Mouse (Mus musculus) limb, embryonic 14.5 days (tissue): ENCODE data around the gene Wfdc15b. TPM values are rescaled to one million over a fixed set of nuclear protein-coding genes. Genes with fewer than 3 reads are reported as not detected.
"Not testable (repeated sequence)": the region's sequence is repeated elsewhere in the genome, so short reads cannot be mapped to it uniquely, and the experiment has no call there.

ENCODE experiments used
- ATAC-seq: fragments of 200-750 bp; cut with Nextera tagmentation; 2 replicates; pipeline ENCODE4 v1.8.0; 2017; ENCODE audit warnings: low read depth, moderate number of reproducible peaks, moderate TSS enrichment; ENCODE audit not compliant: low FRiP score
- DNase-seq: peaks from one replicate; pipeline ENCODE4 v3.0.0-alpha.2; 2015; ENCODE audit warnings: low spot score
- H3K27ac ChIP-seq: fragments of 300-500 bp; sonication (generic); replicated peaks from 2 replicates; pipeline ENCODE4 v1.5.1; 2014; ENCODE audit warnings: low read depth, mild to moderate bottlenecking, low read length, moderate library complexity, mixed read lengths
- H3K27me3 ChIP-seq: fragments of 300-500 bp; sonication (generic); 2 replicates; pipeline ENCODE4 v1.6.1; 2014; ENCODE audit warnings: low read length, mixed read lengths; ENCODE audit not compliant: control insufficient read depth, insufficient read depth
- H3K36me3 ChIP-seq: fragments of 300-500 bp; sonication (generic); 2 replicates; pipeline ENCODE4 v1.6.1; 2014; ENCODE audit warnings: mild to moderate bottlenecking, low read length, moderate library complexity, mixed read lengths; ENCODE audit not compliant: control insufficient read depth, insufficient read depth
- H3K4me1 ChIP-seq: fragments of 300-500 bp; sonication (generic); 2 replicates; pipeline ENCODE4 v1.6.1; 2014; ENCODE audit warnings: antibody characterized with exemption, low read length, mixed read lengths; ENCODE audit not compliant: control insufficient read depth, insufficient read depth
- H3K4me2 ChIP-seq: fragments of 300-500 bp; sonication (generic); replicated peaks from 2 replicates; pipeline ENCODE4 v1.6.1; 2014; ENCODE audit warnings: low read depth, mild to moderate bottlenecking, low read length, moderate library complexity; ENCODE audit not compliant: severe bottlenecking
- H3K4me3 ChIP-seq: fragments of 300-500 bp; sonication (generic); replicated peaks from 2 replicates; pipeline ENCODE4 v1.5.1; 2014; ENCODE audit warnings: low read length
- H3K9ac ChIP-seq: fragments of 300-500 bp; sonication (generic); 2 replicates; pipeline ENCODE4 v1.6.1; 2014; ENCODE audit warnings: mild to moderate bottlenecking, low read depth, low read length, moderate library complexity; ENCODE audit not compliant: severe bottlenecking
- H3K9me3 ChIP-seq: fragments of 300-500 bp; sonication (generic); 2 replicates; pipeline ENCODE4 v1.6.1; 2016; ENCODE audit warnings: low read length; ENCODE audit not compliant: control insufficient read depth
- POLR2A ChIP-seq: fragments of 200-500 bp; IDR thresholded peaks from 2 replicates; pipeline ENCODE4 v1.8.0; 2012; ENCODE audit warnings: inconsistent platforms, mild to moderate bottlenecking, moderate library complexity, borderline replicate concordance; ENCODE audit not compliant: insufficient read depth, insufficient read length; ENCODE audit errors: extremely low read depth
- WGBS: fragments of 180-500 bp; shearing (Covaris S2); extraction: QIAGEN DNeasy Blood & Tissue Kit; methylation state at CpG from one replicate; pipeline ENCODE4 v1.1.7; 2014; 5-methylcytosine and 5-hydroxymethylcytosine counted together
- polyA plus RNA-seq, 2 experiments: library from polyadenylated mRNA; depleted of rRNA in 1 of 2; stranded (reverse) in 1 of 2; unstranded in 1 of 2; fragments of >200 nt; fragmentation: Nextera tagmentation in 1 of 2; extraction: Ambion mirVana in 1 of 2; gene quantifications; 2 replicates each; pipeline versions ENCODE4 v1.2.1 to v1.2.3; 2012 to 2014

The Wfdc15b gene
- polyA plus RNA-seq, 2 experiments: not detected

GRCm38 (mm10) chr2:164212711-164213110 lies 8.7 kb downstream of the Wfdc15b start:
- H3K36me3 ChIP-seq: no peaks in the 10 kb centered on the region
- no peak overlapping the region for H3K4me3 ChIP-seq
- no peaks in the 10 kb centered on the region for H3K27me3 ChIP-seq
- ATAC-seq: no peak
- WGBS: 89% methylated on average over 5 of the region's 5 CpGs
- H3K9me3 ChIP-seq: no peaks in the 10 kb centered on the region
- DNase-seq: no peak
- TF ChIP-seq POLR2A: no peak
- H3K27ac ChIP-seq: no peak overlapping the region
- H3K9ac ChIP-seq: no peak overlapping the region
- H3K4me1 ChIP-seq: no peaks in the 10 kb centered on the region
- no peak overlapping the region for H3K4me2 ChIP-seq

- no peak for TF ChIP-seq POLR2A
- Histone ChIP-seq H3K4me3 (no peak overlapping the region), H3K4me1 (no peaks in the 10 kb centered on the region), H3K27ac (no peak overlapping the region), H3K9ac (no peak overlapping the region), H3K27me3 (no peaks in the 10 kb centered on the region), H3K9me3 (no peaks in the 10 kb centered on the region), H3K36me3 (no peaks in the 10 kb centered on the region), H3K4me2 (no peak overlapping the region)
- DNase-seq (no peak), ATAC-seq (no peak)
- WGBS: 92% methylated on average over 4 of the region's 4 CpGs
Measured at GRCm38 (mm10) chr2:164210892-164211291, 10.6 kb downstream of the Wfdc15b start.

DNA sequence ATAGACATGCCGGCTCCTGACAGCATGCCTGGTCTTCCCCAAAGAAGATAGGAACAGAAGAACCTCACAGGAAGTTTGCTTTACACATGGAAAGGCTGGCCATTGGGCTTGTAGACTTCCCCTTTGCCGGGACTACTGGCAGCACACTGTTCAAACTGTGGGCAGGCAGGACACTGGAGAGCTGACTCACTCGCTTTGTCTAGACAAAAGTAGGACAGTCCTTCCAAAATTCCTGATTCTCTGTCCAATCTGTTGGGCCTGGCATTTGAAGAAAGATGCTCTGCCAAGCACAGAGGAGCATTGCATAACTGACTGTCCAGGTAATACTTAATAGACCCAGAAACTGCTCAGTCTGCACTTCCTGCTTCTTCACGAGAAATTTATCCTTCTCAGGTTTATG lies 14.8 kb downstream of the Wfdc15b start:
- Histone ChIP-seq H3K9me3 (no peaks in the 10 kb centered on the region), H3K4me3 (no peak overlapping the region), H3K27me3 (no peaks in the 10 kb centered on the region), H3K4me1 (no peaks in the 10 kb centered on the region), H3K36me3 (no peaks in the 10 kb centered on the region), H3K9ac (no peak overlapping the region), H3K27ac (no peak overlapping the region), H3K4me2 (no peak overlapping the region)
- no peak for TF ChIP-seq POLR2A
- DNase-seq: no peak
- ATAC-seq: no peak
- 79% methylated on average over 4 of the region's 4 CpGs for WGBS

- H3K4me2 ChIP-seq, H3K36me3 ChIP-seq, DNase-seq, H3K4me3 ChIP-seq, H3K4me1 ChIP-seq, ATAC-seq, H3K27ac ChIP-seq, H3K27me3 ChIP-seq, H3K9ac ChIP-seq, H3K9me3 ChIP-seq: not testable (repeated sequence)
- WGBS: 90% methylated on average over 10 of the region's 10 CpGs
Measured at GRCm38 (mm10) chr2:164206011-164206410, 15.4 kb downstream of the Wfdc15b start.

GRCm38 (mm10) chr2:164199626-164200327 lies 21.7 kb downstream of the Wfdc15b start, which contains the start of gene Wfdc15a:
Gene Wfdc15a, minus strand, starts transcription at chr2:164200130.
- no peaks in the 10 kb centered on the region for H3K4me1 ChIP-seq
- H3K36me3 ChIP-seq: no peaks in the 10 kb centered on the region
- no peak for TF ChIP-seq POLR2A
- no peaks in the 10 kb centered on the region for H3K27me3 ChIP-seq
- DNase-seq (no peak), ATAC-seq (no peak)
- no peaks in the 10 kb centered on the region for H3K9me3 ChIP-seq
- no peak within 1 kb of the TSS for H3K4me2 ChIP-seq
- WGBS: 86% methylated on average over 20 of the region's 20 CpGs
- H3K9ac ChIP-seq: no peak within 1 kb of the TSS
- no peak within 1 kb of the TSS for H3K4me3 ChIP-seq
- no peak within 1 kb of the TSS for H3K27ac ChIP-seq

- ATAC-seq: no peak
- H3K27me3 ChIP-seq: no peaks in the 10 kb centered on the region
- H3K4me1 ChIP-seq: no peaks in the 10 kb centered on the region
- H3K4me2 ChIP-seq: no peak overlapping the region
- no peaks in the 10 kb centered on the region for H3K9me3 ChIP-seq
- H3K4me3 ChIP-seq: no peak overlapping the region
- 77% methylated on average over 5 of the region's 5 CpGs for WGBS
- no peak overlapping the region for H3K9ac ChIP-seq
- DNase-seq: no peak
- no peak overlapping the region for H3K27ac ChIP-seq
- TF ChIP-seq POLR2A: no peak
- no peaks in the 10 kb centered on the region for H3K36me3 ChIP-seq
Measured at GRCm38 (mm10) chr2:164196700-164196990, 24.8 kb downstream of the Wfdc15b start.
